Mouse (Mus musculus) kidney, postnatal 36 days (tissue): ENCODE measurements around the gene Lin28a.

Experiments
- DNase-seq, 2 experiments: peaks; one replicate each; pipeline ENCODE4 v3.0.0; 2021 to 2022; ENCODE audit warnings: mixed read lengths in 2 of 2

Gene Lin28a

DNA sequence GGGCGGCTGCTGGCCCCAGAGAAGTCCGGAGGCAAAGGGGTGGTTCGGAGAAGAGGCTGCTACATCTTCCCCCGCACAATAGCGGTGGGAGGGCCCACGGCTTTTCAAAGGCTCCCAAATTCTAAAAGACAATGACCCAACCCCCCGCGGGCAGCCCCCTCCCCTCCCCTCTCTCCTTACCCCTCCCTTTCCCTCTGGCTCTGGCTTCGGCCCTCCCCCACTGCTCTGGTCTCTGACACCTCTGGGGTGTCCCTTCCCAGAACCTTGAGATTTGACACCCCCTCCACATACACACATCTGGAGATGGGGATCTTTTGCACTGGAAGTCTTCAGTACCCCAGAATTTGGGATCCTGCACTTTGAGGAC is at the start of gene Lin28a:
TSS of gene Lin28a (minus strand) at position 63 of the 367 bp plus-strand sequence.
- DNase-seq = no peak

DNA sequence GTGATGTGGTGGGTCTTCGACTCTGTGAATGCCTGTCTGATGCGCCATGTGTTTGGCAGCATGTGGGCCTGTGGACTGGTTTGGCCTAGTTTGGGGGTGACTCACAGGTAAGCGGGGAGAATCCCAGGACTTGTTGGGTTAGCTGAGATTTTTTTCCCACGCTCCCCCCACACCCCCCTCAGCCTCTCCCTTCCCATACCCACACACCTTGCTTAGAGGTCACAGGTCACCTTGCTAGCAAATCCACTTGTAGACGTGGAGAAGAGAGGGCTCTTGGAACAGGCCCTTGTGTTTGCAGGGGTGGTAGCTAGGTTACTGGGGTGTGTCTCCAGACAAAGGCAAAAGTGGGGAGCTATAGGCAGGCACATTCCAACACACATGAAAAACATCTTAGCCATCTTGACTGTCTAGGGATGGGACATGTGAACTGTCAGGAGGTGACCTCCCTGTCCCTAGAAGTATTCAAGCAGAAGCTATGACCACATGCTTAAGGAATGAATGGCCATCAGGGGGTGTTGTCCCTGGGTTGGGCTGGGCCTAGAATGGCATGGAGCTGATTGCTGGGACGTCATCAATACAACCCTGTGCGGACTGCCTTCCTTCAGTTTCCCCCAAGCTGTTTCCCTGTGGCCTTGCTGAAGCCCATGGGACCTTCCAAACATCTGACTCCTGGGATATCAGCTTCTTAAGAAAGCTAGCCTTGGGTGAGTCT is 49.3 kb upstream of the Lin28a start:
- DNase-seq = no peak

DNA sequence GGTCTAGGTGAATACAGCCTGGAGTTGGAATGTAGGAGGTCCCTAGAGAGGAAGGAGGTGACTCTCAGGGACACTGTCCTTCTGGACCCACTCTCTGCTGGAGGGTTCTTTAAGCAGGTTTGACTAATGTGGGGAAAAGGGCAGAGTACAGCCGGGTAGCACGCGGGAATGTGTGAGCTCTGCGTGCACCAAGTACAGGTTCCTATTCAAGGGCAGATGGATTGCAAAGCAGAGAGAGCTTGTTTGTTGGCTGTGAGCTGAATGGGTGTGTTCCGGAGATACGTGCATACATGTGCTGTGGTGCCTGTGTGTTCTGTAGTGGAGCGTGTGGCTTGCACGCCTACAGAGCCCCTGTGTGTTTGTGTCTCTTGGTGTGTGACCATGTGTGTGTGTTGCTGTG is 48.7 kb upstream of the Lin28a start:
- peak; percentile 60 to 74 for DNase-seq

DNA sequence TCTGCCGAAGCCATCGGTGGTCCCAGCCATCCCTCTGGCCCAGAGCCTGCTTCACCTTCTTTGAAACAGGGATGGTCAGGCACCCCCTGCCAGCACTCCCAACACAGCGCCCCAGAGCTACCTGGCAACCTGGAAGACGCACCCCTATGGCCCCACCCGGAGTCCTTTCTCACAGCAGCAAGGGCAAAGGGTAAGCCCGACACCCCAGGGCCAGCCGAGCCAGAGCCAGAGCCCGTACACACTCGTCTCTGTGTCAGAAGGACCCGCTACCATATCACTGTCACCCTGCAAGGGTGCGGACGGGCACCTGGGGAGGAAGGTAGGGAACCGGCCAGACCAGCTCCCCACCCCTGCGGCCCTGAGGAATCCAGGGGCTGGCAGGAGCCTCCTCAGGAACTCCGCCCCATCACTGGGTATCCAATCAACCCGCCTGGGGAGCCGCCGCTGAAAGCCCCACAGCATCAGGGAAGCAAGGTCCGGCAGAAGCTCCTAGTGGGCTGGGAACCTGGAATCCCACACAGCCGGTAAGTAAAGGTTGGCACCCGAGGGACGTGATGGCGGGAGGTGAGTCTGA is 46.9 kb upstream of the Lin28a start:
- peak; percentile 28 to 60 for DNase-seq

DNA sequence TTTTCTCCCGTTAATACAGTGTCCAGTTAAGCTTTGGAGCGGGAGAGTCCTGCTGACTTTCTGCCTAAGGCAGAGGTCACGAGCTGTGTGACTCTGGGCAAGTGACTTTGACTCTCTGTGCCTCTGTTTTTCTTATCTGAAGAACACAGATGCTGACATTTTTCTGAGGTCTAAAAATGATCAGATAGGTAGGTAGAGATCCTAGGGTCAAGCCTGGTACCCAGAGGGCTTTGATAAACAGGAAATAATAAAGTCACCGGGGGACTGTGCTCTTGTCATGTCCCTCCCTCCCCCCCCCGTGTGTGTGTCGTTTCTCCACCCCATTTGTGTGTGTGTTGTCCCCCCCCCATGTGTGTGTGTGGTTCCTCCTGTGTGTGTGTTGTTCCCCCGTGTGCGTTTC is 43.9 kb upstream of the Lin28a start:
- DNase-seq = no peak

DNA sequence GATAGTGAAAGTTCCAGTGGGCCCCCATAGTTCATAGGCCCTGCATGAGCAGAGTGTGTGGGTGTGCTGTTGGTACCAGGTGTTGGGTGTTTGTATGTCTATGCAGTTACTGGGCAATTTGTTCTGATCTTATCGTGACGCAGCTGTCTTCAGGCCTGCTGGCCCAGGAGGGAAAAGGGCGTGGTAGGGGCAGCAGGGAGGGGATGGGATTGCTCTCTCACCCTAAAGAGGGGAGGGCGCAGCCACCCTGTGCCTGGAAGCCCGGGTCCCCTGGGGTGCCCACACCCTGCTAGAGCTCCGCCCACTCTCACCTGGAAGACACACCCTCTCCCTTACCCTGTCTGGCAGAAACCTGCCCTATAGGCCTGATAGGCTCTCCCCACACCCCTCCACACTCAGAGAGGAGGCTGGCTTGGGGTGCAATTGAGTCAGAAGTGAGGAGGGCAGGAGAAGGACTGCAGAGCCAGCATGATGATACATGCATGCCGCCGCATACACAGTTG is 43.4 kb upstream of the Lin28a start:
- no peak for DNase-seq

DNA sequence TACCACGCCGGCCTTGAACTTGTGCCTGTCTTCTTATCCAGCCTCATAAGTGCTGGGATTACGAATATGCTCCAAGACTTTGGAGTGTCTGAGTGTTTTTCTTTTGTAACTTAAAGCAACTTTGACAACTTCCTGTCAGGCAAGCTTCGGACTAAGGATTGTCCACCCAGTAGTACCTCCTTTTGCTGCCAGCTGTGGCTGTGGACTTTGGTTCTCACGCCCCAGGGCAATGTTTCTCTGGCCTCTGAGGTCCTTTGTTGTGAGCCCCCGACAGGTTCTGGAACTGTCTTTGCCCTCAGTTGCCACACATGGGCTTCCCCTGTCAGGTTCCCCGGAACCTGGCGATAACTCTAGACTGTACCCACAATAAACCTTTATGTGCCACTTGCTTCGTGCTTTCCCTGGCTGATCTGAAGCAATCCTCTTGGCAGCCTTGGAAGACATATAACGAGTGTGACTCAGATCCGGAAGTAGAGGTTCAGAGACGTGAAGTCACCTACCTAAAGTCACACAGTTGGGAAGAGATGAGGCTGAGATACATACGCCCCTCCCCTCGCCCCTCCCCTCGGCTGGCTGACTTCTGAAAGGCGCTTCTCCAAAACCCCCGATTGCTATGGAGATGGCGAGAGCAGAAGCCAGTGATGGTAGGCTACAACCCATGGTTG is 42.7 kb upstream of the Lin28a start:
- DNase-seq = peak; percentile 44 to 65

DNA sequence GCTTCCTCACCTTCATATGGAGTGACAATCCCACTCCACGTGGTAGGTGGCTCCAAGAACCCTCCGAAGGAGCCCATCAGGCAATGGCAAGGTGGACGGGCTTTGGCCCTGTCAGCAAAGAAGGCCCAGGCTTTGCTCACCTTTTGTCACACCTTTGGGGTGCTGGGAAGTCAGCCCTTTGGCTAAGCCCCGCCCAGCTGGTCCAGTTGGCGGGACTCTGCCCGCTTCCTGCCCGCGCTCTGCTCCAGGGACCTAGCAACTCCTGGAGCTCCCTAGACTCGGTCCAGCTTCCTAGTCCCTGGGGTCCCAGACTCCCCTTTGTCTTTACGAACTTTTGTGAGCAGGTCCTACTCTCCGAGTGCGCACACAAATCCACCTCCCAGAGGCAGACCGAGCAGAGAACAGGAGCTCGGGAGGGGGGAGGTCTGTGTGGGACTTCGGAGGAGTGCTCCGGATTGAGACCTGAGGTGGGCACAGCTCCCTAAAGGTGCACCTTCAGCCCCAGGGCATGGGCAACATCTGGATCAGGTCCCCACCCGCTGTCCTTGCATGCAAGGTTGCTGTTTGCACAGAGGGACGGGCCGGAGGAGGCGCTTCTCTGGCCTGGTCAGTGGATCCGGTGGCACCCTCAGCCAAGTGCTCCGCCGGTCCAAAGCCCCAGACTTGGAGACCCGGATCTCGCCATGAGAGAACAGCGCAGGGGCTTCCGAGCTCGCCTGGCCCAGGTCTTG is 41.7 kb upstream of the Lin28a start, which contains the start of gene Crybg2:
TSS of gene Crybg2 (plus strand) at position 681 of the 731 bp plus-strand sequence.
- DNase-seq = peak in 1 of 2 experiments; percentile 27

DNA sequence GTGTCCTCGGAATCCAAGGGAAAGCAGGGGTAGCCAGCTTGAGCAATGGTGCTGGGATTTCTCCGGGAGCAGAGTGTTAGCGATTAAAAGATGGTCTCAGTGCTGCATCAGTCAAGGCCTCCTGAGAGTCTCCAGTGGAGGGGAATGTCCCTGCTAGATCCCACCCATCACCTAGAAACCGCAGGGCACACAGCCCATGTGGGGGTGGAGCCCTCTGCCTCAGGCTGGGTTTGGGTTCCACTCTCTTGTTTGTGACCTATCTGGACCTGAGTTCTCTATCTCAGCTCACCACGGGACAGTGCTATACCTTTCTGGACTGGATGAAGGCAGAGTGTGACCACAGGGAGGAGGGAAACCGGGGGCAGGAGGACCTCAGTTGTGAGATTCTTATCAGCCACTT is 40.3 kb upstream of the Lin28a start:
- DNase-seq = no peak

DNA sequence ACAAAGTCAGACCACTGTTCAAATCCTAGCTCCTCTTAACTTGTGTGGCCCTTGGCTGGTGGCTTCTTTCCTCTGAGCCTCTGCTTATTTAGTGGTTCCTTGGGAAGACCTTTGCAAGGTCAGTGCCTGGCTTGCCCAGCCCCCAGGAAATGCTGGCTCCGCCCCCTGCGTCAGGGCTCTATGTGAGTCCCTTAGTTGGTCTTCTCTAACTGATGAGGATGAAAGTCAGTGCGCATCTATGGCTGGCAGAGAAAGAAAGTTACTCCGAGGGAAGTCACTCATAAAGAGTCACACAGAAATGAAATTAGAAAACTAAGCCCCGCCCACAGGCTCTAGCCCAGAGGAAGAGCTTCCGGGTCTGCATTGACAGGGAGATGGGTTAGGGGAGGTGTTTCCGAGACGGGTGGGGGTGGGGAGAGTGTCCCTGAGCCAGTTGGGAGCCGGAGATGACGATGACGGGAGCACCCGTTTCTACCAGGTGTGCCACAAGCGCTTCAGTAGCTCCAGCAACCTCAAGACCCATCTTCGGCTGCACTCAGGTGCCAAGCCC is 39.6 kb upstream of the Lin28a start:
- DNase-seq = peak in 1 of 2 experiments; percentile 14

DNA sequence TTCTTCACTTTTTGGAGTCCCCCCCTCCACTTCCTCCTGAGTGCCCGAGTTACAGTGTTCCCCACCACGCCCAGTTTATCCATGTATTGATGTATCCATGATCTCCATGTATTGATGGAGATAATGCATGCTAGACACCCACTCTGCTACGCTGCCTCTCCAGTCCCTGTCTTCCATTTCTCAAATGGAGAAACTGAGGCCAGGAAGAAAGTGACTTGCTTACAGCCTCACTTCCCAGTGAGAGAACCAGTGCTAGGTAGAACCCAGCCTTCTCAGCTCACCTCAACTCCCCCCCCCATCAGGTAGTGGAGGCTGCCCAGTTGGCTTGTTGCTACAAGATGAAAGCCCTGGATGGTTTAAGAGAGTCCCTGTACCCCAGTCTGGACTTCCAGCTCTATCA is 34.9 kb upstream of the Lin28a start, which contains the start of gene Zfp683:
TSS of gene Zfp683 (plus strand) at position 301 of the 400 bp plus-strand sequence.
- no peak for DNase-seq

DNA sequence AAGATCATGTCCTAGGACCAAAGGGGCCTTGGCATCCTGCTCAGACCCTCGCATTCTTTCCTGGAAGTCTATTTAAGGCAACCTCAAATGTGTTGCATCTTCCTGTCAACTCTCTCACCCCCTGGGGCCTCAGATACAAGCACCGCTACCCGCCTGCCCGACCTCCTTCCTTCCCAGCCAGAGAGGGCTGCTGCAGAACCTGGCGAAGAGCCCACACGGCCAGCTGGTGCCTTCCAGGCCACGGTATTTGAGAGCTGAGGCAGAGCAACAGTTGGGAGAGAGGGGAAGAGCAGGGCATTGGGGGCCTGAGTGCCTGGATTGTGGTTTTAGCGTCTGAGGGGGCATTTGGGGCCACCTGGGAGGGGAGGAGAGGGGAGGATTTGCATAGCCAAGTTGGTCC is 33.9 kb upstream of the Lin28a start:
- DNase-seq = peak in 1 of 2 experiments; percentile 12

DNA sequence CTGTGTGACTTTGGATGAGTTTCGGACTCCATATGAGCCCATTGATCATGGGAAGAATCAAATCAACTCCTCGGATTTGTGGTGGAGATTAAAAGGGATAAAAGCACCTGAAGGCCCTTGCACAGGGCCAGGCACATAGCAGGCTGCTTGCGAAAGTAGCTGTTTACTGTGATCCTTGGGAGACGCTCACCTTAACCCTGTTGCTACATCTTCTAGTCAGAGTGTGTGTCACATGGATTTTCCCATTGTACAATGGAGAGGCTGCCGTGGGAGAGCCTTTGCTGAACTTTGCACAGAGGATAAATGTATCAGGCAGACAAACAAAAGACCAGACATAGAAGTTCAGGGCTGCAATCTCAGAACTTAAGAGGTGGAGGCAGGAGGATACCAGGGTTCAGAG is 33.3 kb upstream of the Lin28a start:
- DNase-seq = no peak

DNA sequence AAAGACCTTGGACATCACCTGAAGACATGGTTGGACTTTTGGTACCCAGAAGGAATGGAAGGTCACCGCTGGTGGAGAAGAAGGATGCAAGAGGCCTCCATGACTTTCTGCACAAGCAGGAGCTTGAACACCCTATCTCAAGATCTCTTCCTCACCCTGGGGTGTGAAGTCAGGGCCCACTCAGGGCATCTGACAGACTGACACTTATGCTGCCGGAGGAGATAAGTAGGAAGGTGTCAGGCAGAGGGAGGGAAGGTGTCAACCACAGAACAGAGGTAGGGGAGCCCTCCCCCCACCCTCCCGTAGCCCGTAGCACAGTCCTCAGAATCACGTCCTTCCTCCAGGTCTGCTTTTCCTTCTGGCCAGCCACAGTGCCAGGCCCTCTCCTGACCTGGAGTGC is 29.0 kb upstream of the Lin28a start:
- DNase-seq = no peak

DNA sequence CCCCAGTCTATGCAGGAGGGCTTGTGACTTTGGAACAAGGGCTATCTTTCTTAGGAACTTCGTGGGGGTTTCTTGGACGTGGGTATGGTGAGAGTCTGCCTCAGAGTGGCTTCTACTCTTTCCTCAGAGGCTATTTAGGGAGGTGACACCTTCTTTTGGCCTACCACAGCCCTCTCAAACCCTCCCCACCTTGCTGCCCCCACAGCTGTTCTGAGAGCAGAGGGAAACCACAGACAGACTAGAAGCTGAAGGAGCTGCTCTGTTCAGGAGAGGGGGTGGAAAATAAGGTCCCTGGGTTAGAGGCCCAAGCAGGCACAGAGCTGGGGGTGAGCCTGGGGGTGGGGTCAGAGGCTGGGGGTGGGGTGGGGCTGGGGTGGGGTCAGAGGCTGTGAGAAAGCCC is 24.4 kb upstream of the Lin28a start:
- no peak for DNase-seq

DNA sequence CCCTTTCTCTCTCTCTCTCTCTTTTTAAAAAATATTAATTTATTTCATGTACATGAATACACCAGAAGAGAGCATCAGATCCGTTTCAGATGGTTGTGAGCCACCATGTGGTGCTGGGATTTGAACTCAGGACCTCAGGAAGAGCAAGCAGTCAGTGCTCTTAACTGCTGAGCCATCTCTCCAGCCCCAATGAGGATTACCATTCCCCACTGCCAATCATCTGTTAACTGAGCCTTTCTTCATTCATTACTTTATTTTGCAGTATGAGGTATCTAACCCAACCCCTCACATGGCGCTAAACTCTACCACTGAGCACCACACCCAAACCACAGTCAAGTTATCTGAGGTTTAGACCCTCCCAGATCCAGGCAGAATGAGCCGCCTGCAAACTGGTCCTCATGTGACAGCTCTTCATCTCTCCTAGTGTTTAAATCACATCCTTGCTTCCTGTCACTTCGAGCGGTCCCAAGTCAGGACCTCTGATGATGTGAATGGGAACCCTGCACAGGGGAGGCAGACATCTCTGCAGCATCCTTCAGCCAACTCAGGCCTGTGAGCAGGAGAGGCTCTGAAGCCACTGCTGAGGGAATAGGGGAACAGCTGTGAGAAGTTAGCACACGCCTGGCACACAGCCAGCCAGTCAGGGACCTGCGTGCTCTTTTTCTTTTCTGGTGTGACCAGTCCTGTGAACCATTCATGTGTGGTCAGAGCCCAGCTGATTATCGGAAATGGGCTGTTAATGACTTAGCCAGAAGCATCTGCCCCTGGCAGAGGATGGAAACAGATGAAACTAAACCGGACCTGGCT is 22.9 kb upstream of the Lin28a start:
- peak in 1 of 2 experiments; percentile 31 for DNase-seq

DNA sequence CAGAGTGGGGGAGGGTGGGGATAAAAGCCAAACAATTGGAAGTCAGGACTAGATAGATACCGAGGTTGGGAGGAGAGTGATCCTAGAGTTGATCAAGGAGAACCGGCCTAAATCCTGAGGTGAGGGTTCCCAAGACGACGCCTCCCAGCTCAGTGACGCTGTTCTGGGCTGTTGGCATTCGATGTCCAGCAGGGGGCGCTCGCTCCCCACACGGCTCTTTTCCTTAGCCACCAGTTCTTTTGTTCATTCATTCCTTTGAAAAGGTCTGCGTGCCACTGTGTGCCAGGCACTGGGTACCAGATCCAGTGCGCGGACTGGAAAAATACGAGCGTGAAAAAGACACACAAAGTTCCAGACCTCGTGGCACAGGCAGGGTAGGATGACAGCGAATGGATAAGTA is 17.3 kb upstream of the Lin28a start:
- peak; percentile 61 to 90 for DNase-seq

DNA sequence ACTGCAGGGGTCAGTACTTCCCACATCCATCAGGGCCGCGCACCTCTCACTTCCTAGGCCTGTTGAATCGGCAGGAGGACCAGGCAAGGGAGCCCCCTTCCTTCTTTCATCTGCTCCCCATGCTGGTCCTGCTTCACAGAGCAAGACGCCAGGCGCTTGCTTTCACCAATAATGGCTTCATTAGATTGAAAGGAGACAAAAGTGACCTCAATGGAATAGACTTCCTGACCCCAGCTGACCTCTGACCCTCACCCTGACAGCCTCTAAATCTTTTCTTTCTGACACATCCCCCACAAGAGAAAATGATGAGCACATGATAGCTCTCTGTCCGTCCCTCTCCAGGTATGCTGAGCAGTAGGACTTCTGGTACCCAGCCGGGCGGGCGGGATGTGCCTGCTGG is 7.2 kb upstream of the Lin28a start:
- no peak for DNase-seq

DNA sequence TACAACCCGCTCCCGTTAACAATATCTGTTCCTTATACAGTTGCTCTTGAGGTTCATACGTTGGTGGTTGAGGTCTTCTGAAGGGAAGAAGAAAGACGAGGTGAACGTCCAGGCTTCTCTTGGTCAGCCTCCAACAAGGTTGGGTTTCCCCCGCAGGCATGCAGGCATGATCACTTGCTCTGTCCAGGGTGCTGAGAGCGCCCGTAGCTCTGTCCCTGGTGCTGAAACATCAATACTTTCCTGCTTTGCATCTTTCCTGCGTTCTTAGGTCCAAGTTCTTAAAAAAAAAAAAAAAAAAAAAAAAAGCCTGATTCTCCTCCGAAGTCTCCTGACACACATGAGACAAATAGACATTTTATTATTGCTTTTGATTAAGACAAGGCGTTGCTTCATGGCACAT is 2.0 kb upstream of the Lin28a start:
- DNase-seq = peak; percentile 65 to 88

DNA sequence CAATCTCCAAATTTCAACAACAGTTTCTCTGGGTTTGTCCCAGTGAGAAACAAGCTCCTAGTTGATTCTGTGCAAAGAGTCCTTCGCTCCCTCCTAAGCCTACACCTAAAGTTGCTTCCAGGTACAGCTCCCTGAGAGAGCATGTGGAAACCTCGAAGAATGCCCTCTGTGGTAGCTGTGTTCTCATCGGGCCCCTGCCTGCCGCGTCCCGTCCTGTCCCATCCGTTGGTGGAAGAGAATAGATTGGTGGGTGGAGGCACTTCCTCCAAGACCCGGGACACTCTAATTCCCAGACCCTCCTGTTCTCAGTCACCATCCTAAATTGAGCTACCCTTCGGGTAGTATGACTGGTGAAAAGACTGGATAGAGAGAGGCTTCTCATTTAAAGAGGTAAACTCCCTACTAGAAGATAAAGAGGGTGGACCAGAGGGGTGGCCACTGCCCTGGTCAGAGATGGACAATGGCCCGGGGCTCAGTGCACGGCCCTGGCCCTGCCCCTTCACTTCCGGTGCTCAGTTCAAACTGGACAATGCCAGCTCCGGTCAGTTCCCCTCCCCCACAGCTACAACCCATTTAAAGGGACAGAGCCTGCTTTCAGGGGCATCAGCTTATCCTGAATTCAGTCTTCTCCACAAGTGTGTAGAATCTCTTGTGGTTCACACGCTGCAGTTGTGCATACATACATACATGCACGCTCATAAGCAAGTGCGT is 1.2 kb upstream of the Lin28a start:
- no peak for DNase-seq

DNA sequence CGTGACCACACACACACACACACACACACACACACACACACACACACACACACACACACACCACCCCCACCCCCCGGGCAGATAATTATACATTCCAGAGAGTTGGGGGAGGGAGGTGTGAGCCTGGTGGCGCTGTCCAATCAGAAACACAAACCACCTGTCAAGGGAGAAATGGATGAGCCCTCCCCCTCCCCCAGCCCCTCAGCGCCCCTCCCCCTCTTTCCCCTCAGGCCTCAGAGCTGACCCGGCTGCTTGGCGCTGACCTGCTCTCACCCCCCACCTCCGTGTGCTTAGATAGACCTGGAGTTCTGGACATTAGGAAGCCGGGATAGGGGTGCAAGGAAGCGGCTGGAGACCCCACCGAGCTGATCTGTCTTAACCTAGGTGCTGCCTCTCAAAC is 569 bp upstream of the Lin28a start:
- no peak for DNase-seq
